In the genomic region with DNA sequence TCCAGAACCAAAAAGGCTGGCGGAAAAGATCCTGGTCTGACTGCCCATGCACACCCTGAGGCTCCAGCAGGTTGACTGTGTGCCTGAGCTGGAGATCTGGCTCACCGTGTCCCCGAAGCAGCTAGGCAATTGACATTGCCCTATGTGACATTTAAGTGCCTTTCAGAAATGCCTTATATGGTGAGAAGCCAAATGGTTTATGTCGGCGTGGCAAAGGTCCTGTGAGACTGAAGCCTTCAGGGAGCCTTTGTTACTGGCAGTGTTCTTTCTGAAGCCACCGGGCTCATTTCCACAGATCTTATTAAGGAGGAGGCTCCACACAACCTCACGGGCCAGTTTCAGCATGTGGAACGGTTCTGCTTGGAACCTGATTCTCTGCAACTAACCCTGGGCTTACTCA, we compare ENCODE assay signal across 14 mouse cellular contexts.
"Had no signal": no experiment of that assay in that cellular context is flagged by ENCODE, and none has a peak within 500 bp of the region (broad histone marks: within the 10 kb centered on the region; RNA-seq: fewer than 3 reads in every experiment).

No protein-coding gene starts in this region.

- H3K4me3 ChIP-seq: left cerebral cortex, adult 2 months; limb, embryonic 10.5 days; liver, embryonic 15.5 days; midbrain, embryonic 13.5 days; stomach, embryonic 15.5 days had no signal

- DNase-seq: lung, adult 2 months; lung, postnatal 36 days; right cerebral cortex, postnatal 4 days; spleen, adult 18-20 months; thymus, postnatal 14 days had no signal

- H3K27ac ChIP-seq: kidney, postnatal 0 days; left cerebral cortex, adult 2 months; limb, embryonic 10.5 days; liver, embryonic 15.5 days; midbrain, embryonic 13.5 days; stomach, embryonic 15.5 days had no signal

- H3K9ac ChIP-seq: liver, embryonic 15.5 days; midbrain, embryonic 13.5 days; stomach, embryonic 15.5 days had no signal

- H3K9me3 ChIP-seq: limb, embryonic 10.5 days; liver, embryonic 15.5 days; midbrain, embryonic 13.5 days; stomach, embryonic 15.5 days had no signal

- H3K27me3 ChIP-seq: liver, embryonic 15.5 days; stomach, embryonic 15.5 days had no signal

- H3K36me3 ChIP-seq: limb, embryonic 10.5 days; liver, embryonic 15.5 days; midbrain, embryonic 13.5 days; stomach, embryonic 15.5 days had no signal

- H3K4me2 ChIP-seq: liver, embryonic 11.5 days; liver, embryonic 15.5 days; midbrain, embryonic 13.5 days; stomach, embryonic 15.5 days had no signal

- ATAC-seq: intestine, postnatal 0 days; lung, postnatal 0 days; midbrain, embryonic 13.5 days had no signal
